Mouse (Mus musculus): Measurements from ENCODE around the gene Tmem243. TPM values are rescaled to one million over a fixed set of nuclear protein-coding genes. Genes with fewer than 3 reads are reported as not detected.

Tmem243 gene
- polyA plus RNA-seq, 1 experiment from 2014 or later, result 28.1 TPM

DNA sequence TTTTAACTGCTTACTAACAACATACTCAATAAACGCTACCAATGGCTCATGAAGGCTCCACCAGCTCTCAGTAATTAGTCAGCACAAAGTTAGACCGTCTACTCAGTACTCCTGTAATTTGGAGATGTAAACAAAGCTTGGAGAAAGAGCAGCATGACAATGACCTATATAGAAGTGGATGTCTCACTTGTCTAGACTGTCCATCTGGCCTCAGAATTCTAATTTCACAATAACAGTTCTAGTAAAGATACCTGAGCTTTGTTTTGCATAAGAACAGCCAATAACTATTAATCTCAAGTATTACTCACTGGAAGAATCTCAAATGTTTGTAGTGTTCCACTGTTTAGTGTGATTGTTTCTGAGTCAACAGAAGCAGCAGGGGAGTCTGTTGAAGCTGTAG is 23.7 kb downstream of the Tmem243 start:
- Histone ChIP-seq H3K9me3 (ENCODE audit: control insufficient read depth, low read length) (no peaks in the 10 kb centered on the region), H3K27me3 (ENCODE audit: control insufficient read depth, insufficient read depth, low read length) (no peaks in the 10 kb centered on the region), H3K36me3 (ENCODE audit: control insufficient read depth, insufficient read depth, low read length) (peaks cover 82% of the 10 kb centered on the region), H3K9ac (ENCODE audit: low read depth, low read length) (no peak overlapping the region), H3K27ac (ENCODE audit: low read depth, low read length) (no peak overlapping the region), H3K4me3 (ENCODE audit: low read length) (no peak overlapping the region), H3K4me1 (ENCODE audit: control insufficient read depth, insufficient read depth, low read length) (no peaks in the 10 kb centered on the region), H3K4me2 (replicated peaks; ENCODE audit: low read depth, low read length) (no peak overlapping the region)
- ATAC-seq (ENCODE audit: low FRiP score, low TSS enrichment), result no peak
- WGBS, result 97% methylated on average over 2 of the region's 2 CpGs

DNA sequence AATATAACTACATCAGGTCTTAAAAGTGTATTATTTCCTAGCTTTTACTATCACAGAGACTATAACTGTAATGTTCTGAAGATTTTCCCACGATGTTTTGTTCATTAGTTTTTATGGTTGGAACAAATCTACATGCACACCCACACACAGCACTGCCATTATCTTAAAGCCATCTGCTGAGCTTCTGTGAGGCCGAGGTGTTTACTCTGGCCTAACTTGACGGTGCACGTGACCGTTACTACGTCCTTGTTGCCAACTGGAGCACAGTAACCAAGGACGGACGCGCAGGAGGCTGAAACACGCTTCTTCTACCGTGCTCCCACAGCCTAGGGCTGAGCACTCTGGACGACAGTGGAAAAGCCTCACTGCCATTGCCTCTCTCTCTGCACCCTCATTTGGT is 28.1 kb downstream of the Tmem243 start:
- Histone ChIP-seq H3K36me3 (ENCODE audit: control insufficient read depth, insufficient read depth, low read length) (peaks cover 64% of the 10 kb centered on the region), H3K4me1 (ENCODE audit: control insufficient read depth, insufficient read depth, low read length) (no peaks in the 10 kb centered on the region), H3K27ac (ENCODE audit: low read depth, low read length) (no peak overlapping the region), H3K27me3 (ENCODE audit: control insufficient read depth, insufficient read depth, low read length) (no peaks in the 10 kb centered on the region), H3K9ac (ENCODE audit: low read depth, low read length) (no peak overlapping the region), H3K4me3 (ENCODE audit: low read length) (no peak overlapping the region), H3K9me3 (ENCODE audit: control insufficient read depth, low read length) (no peaks in the 10 kb centered on the region), H3K4me2 (replicated peaks; ENCODE audit: low read depth, low read length) (no peak overlapping the region)
- 93% methylated on average over 12 of the region's 12 CpGs for WGBS
- ATAC-seq (ENCODE audit: low FRiP score, low TSS enrichment), result no peak

DNA sequence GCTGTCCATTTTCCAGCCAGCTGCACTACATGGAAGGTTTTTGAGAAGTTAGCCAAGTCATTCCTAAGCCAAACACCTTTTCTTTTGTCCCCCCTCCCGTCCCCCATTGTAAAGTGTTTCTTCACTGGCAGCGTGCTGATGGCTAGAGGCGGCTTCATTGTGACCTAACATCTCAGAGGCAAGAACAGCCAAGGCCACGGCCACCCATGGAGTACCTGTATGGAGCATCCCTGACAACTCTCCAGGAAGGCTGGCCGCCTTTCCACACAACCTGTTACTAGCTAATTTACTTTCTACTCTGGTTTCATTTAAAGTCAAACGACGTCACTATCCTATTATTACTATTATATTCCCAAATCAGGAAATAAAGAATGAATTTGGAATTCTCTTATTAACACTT is 31.3 kb downstream of the Tmem243 start:
- H3K9ac ChIP-seq (ENCODE audit: low read depth, low read length), result no peak overlapping the region
- H3K27ac ChIP-seq (ENCODE audit: low read depth, low read length), result no peak overlapping the region
- no peaks in the 10 kb centered on the region for H3K9me3 ChIP-seq (ENCODE audit: control insufficient read depth, low read length)
- WGBS, result 94% methylated on average over 7 of the region's 7 CpGs
- no peaks in the 10 kb centered on the region for H3K27me3 ChIP-seq (ENCODE audit: control insufficient read depth, insufficient read depth, low read length)
- ATAC-seq (ENCODE audit: low FRiP score, low TSS enrichment), result no peak
- H3K4me3 ChIP-seq (ENCODE audit: low read length), result no peak overlapping the region
- no peak overlapping the region for H3K4me2 ChIP-seq (replicated peaks; ENCODE audit: low read depth, low read length)
- no peaks in the 10 kb centered on the region for H3K4me1 ChIP-seq (ENCODE audit: control insufficient read depth, insufficient read depth, low read length)
- peaks cover 64% of the 10 kb centered on the region for H3K36me3 ChIP-seq (ENCODE audit: control insufficient read depth, insufficient read depth, low read length)

DNA sequence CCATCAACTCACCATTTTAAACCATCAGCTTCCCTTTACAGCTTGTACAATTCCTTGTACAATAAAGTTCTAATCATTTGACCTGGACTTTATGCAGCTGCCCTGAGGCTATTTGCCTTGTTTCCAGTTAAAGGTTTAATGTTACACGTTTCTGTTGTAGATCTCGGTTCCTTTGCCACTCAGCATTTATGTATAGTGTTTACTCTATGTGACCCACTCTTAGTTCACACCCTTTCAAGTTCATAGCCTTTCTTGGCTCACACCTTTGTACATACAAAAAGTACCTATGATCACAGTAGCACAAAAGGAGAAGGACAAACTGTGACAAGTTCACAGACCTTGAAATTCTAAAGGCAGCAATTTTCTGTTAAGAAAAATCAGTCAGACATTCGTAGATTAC is 35.1 kb downstream of the Tmem243 start:
- no peak for ATAC-seq (ENCODE audit: low FRiP score, low TSS enrichment)
- no peaks in the 10 kb centered on the region for H3K27me3 ChIP-seq (ENCODE audit: control insufficient read depth, insufficient read depth, low read length)
- no peak overlapping the region for H3K27ac ChIP-seq (ENCODE audit: low read depth, low read length)
- H3K4me1 ChIP-seq (ENCODE audit: control insufficient read depth, insufficient read depth, low read length), result no peaks in the 10 kb centered on the region
- H3K9me3 ChIP-seq (ENCODE audit: control insufficient read depth, low read length), result no peaks in the 10 kb centered on the region
- H3K36me3 ChIP-seq (ENCODE audit: control insufficient read depth, insufficient read depth, low read length), result peaks cover 59% of the 10 kb centered on the region
- no peak overlapping the region for H3K4me3 ChIP-seq (ENCODE audit: low read length)
- H3K4me2 ChIP-seq (replicated peaks; ENCODE audit: low read depth, low read length), result no peak overlapping the region
- H3K9ac ChIP-seq (ENCODE audit: low read depth, low read length), result no peak overlapping the region
- 65% methylated on average over 3 of the region's 3 CpGs for WGBS

DNA sequence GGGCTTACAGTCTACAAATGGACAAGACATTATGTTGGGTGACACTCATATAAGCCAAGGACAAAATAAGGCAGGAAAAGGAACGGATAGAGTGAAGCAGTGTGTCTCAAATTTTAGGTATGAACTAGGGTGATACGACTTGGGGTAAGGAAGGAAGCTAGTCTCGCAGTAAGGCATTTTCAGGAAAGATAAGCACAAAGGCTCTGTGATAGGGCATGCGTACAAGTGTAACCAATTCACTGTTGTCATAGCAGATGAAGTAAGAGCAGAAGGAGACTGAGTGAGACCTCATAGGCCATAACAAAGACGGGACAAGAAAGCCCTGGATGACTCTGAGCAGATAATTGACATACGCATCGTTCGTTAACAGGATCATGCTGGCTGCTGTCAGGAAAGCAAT is 40.3 kb downstream of the Tmem243 start:
- Histone ChIP-seq H3K36me3 (ENCODE audit: control insufficient read depth, insufficient read depth, low read length) (peaks cover 54% of the 10 kb centered on the region), H3K27me3 (ENCODE audit: control insufficient read depth, insufficient read depth, low read length) (no peaks in the 10 kb centered on the region), H3K4me2 (replicated peaks; ENCODE audit: low read depth, low read length) (no peak overlapping the region), H3K4me3 (ENCODE audit: low read length) (no peak overlapping the region), H3K4me1 (ENCODE audit: control insufficient read depth, insufficient read depth, low read length) (no peaks in the 10 kb centered on the region), H3K9ac (ENCODE audit: low read depth, low read length) (no peak overlapping the region), H3K27ac (ENCODE audit: low read depth, low read length) (no peak overlapping the region), H3K9me3 (ENCODE audit: control insufficient read depth, low read length) (no peaks in the 10 kb centered on the region)
- no peak for ATAC-seq (ENCODE audit: low FRiP score, low TSS enrichment)
- 96% methylated on average over 8 of the region's 8 CpGs for WGBS

DNA sequence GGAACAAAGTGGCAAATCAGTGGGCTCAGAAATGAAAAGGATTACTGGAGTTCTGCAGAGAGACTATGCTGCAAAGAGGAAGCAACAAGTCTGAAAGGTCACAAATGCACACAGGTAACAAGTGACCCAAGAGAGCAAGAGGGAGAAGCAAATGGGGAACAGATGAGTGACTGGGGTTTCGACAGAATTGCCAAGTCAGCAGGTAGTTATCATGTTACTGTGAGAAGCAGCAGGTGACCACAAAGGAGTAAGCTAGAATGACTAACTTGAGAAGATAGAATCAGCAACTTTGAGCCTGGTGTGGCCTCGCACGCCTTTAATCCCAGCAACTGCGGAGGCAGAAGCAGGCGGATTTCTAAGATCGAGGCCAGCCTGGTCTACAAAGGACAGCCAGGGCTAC is 41.9 kb downstream of the Tmem243 start:
- Histone ChIP-seq H3K36me3 (ENCODE audit: control insufficient read depth, insufficient read depth, low read length) (peaks cover 45% of the 10 kb centered on the region), H3K9me3 (ENCODE audit: control insufficient read depth, low read length) (no peaks in the 10 kb centered on the region), H3K4me3 (ENCODE audit: low read length) (no peak overlapping the region), H3K9ac (ENCODE audit: low read depth, low read length) (no peak overlapping the region), H3K27ac (ENCODE audit: low read depth, low read length) (no peak overlapping the region), H3K4me2 (replicated peaks; ENCODE audit: low read depth, low read length) (no peak overlapping the region), H3K27me3 (ENCODE audit: control insufficient read depth, insufficient read depth, low read length) (no peaks in the 10 kb centered on the region), H3K4me1 (ENCODE audit: control insufficient read depth, insufficient read depth, low read length) (no peaks in the 10 kb centered on the region)
- ATAC-seq (ENCODE audit: low FRiP score, low TSS enrichment), result no peak
- 89% methylated on average over 6 of the region's 6 CpGs for WGBS

DNA sequence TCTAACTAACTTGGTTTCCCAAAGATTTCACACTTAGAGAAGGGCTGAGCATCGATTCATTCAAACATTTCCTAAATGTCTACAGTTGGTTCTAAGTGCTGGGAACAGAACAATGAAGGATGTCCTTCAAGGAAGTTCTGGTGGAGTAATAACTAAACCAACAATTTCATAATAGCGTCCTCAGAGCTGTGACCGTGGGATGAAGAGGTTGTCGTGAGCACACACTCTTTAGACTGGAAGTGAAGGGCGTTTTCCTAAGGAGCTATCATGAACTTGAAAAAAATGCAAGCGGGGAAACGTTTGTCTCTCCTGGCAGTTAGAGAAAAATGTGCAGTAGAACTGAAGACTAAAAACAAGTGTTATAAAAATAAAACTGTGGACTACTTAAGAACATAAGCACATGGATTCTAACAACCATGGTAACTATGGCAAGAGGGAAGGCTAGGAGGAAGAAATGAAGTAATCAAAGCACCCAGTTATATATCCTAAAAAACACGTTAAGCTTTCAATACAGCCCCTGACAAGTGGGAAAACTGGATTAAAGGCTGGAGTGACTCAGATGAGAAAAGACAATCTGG is 48.9 kb downstream of the Tmem243 start:
- no peak overlapping the region for H3K9ac ChIP-seq (ENCODE audit: low read depth, low read length)
- H3K27ac ChIP-seq (ENCODE audit: low read depth, low read length), result no peak overlapping the region
- peaks cover 29% of the 10 kb centered on the region for H3K36me3 ChIP-seq (ENCODE audit: control insufficient read depth, insufficient read depth, low read length)
- H3K27me3 ChIP-seq (ENCODE audit: control insufficient read depth, insufficient read depth, low read length), result no peaks in the 10 kb centered on the region
- H3K4me2 ChIP-seq (replicated peaks; ENCODE audit: low read depth, low read length), result no peak overlapping the region
- no peak overlapping the region for H3K4me3 ChIP-seq (ENCODE audit: low read length)
- ATAC-seq (ENCODE audit: low FRiP score, low TSS enrichment), result no peak
- H3K9me3 ChIP-seq (ENCODE audit: control insufficient read depth, low read length), result no peaks in the 10 kb centered on the region
- no peaks in the 10 kb centered on the region for H3K4me1 ChIP-seq (ENCODE audit: control insufficient read depth, insufficient read depth, low read length)
- WGBS, result 92% methylated on average over 8 of the region's 8 CpGs

DNA sequence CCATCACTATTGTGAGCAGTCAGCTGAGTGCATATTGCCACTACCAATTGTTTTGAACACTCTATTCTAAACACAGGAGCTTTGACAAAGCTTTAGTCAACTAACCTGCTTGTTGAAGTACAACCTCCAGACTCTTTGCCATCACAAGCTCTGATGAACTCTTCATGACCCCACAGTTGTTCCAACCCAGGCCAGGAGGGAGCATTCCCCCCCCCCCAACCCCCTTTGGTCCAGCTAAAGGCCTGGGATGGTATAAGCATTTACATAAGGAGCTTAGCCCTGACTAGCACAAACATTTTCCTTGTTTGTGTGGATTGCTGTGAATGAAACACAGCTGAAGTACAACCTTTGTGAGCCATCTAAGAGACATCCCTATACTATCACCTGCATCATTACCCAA is 56.3 kb downstream of the Tmem243 start:
- peaks cover 3% of the 10 kb centered on the region; the same call in 1 of the 2 replicates for H3K36me3 ChIP-seq (ENCODE audit: control insufficient read depth, insufficient read depth, low read length)
- no peaks in the 10 kb centered on the region for H3K9me3 ChIP-seq (ENCODE audit: control insufficient read depth, low read length)
- no peak overlapping the region for H3K9ac ChIP-seq (ENCODE audit: low read depth, low read length)
- no peak for ATAC-seq (ENCODE audit: low FRiP score, low TSS enrichment)
- no peak overlapping the region for H3K27ac ChIP-seq (ENCODE audit: low read depth, low read length)
- H3K4me3 ChIP-seq (ENCODE audit: low read length), result no peak overlapping the region
- H3K4me2 ChIP-seq (replicated peaks; ENCODE audit: low read depth, low read length), result no peak overlapping the region
- H3K4me1 ChIP-seq (ENCODE audit: control insufficient read depth, insufficient read depth, low read length), result 0 out of 2 replicates have a peak, but pooled peaks cover 3% of the 10 kb centered on the region
- H3K27me3 ChIP-seq (ENCODE audit: control insufficient read depth, insufficient read depth, low read length), result no peaks in the 10 kb centered on the region

DNA sequence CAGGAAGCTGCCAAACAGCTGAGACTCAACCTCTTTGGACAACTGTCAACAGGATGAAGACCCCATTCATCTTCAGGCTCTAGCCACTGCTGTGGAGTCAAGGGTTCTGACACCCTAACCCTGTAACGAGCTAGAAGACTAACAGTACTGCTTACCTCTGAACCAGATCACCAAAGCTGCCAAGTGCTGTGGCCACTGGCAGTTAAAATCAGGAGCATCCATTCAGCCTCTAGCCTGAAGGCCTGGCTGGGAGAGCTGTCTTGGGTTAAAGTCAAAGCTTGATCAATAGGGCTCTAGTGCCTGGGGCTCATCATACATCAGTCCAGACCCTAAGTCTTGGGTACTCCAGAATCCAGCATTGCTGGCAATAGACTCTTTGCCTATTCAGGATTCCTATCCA is 56.9 kb downstream of the Tmem243 start:
- no peak overlapping the region for H3K27ac ChIP-seq (ENCODE audit: low read depth, low read length)
- H3K36me3 ChIP-seq (ENCODE audit: control insufficient read depth, insufficient read depth, low read length), result peaks cover 3% of the 10 kb centered on the region; the same call in 1 of the 2 replicates
- H3K4me2 ChIP-seq (replicated peaks; ENCODE audit: low read depth, low read length), result no peak overlapping the region
- H3K9me3 ChIP-seq (ENCODE audit: control insufficient read depth, low read length), result no peaks in the 10 kb centered on the region
- H3K4me1 ChIP-seq (ENCODE audit: control insufficient read depth, insufficient read depth, low read length), result 0 out of 2 replicates have a peak, but pooled peaks cover 3% of the 10 kb centered on the region
- H3K9ac ChIP-seq (ENCODE audit: low read depth, low read length), result no peak overlapping the region
- no peaks in the 10 kb centered on the region for H3K27me3 ChIP-seq (ENCODE audit: control insufficient read depth, insufficient read depth, low read length)
- H3K4me3 ChIP-seq (ENCODE audit: low read length), result no peak overlapping the region
- WGBS, result 73% methylated on average over 1 of the region's 1 CpGs
- ATAC-seq (ENCODE audit: low FRiP score, low TSS enrichment), result no peak

Measured in kidney, embryonic 14.5 days (tissue).